Mouse (Mus musculus): ENCODE data around the gene Topbp1. TPM values are rescaled to one million over a fixed set of nuclear protein-coding genes. Genes with fewer than 3 reads are reported as not detected.

Topbp1 gene
- total and polyA plus RNA-seq, 3 experiments = 95.0 to 141 (median 104) TPM

- Histone ChIP-seq H3K9me3 (replicated peaks; ENCODE audit: low read length) (no peaks in the 10 kb centered on the region), H3K79me2 (replicated peaks; ENCODE audit: control insufficient read depth, extremely low read depth, insufficient read depth, poor library complexity, severe bottlenecking) (no peaks in the 10 kb centered on the region), H3K4me2 (ENCODE audit: insufficient read depth, low read depth, poor library complexity, severe bottlenecking) (no peak overlapping the region), H3K9ac (ENCODE audit: insufficient read depth, low read depth) (no peak overlapping the region), H3K36me3 (replicated peaks in 1 of 2; ENCODE audit: control insufficient read depth in 1 of 2, insufficient read depth in 1 of 2, low read length in 1 of 2) (no peaks in the 10 kb centered on the region), H3K27me3 (replicated peaks) (no peaks in the 10 kb centered on the region), H3K27ac (ENCODE audit: insufficient read depth, low read depth) (no peak overlapping the region), H3K4me3 (replicated peaks in 1 of 3; ENCODE audit: low read depth in 2 of 3, low read length in 2 of 3, poor library complexity in 1 of 3) (no peak overlapping the region), H3K4me1 (ENCODE audit: control insufficient read depth in 1 of 2, insufficient read depth in 2 of 2) (peaks cover 0 to 3% of the 10 kb centered on the region in 2 experiments; a peak in 1 of 4 replicates)
- in situ Hi-C loops (cut with MboI; ENCODE audit: low pct_ligation_motif_present, low pct_unique_long_range_greater_than_20kb, low sequenced_read_pairs) (no loop called here), dilution Hi-C loops (cut with MboI; ENCODE audit: extremely low pct_ligation_motif_present, extremely low pct_unique_long_range_greater_than_20kb, low sequenced_read_pairs) (no loop called here)
- no peak for DNase-seq (ENCODE audit: extremely low read depth)
- TF ChIP-seq USF1 (IDR thresholded peaks at IDR 0.05; ENCODE audit: low read depth, low read length) (no peak), BHLHE40 (IDR thresholded peaks at IDR 0.05; ENCODE audit: low read depth, low read length) (no peak), NELFE (IDR thresholded peaks at IDR 0.05; ENCODE audit: low read depth, low read length) (no peak), TCF12 (IDR thresholded peaks at IDR 0.05; ENCODE audit: low read depth, low read length) (no peak), ZNF384 (IDR thresholded peaks at IDR 0.05; ENCODE audit: low read depth, low read length) (no peak), UBTF (IDR thresholded peaks at IDR 0.05; ENCODE audit: low read depth, low read length) (no peak), CTCF (conservative IDR thresholded peaks at IDR 0.05 in 1 of 2, IDR thresholded peaks at IDR 0.05 in 1 of 2; ENCODE audit: low read depth in 2 of 2, low read length in 2 of 2) (no peak), MYC (IDR thresholded peaks at IDR 0.05; ENCODE audit: low read depth, low read length) (no peak), NRF1 (IDR thresholded peaks at IDR 0.05; ENCODE audit: low read depth, low read length) (no peak), ZKSCAN1 (IDR thresholded peaks at IDR 0.05; ENCODE audit: borderline replicate concordance, low read depth, low read length) (no peak), KAT2A (IDR thresholded peaks at IDR 0.05; ENCODE audit: insufficient replicate concordance, low read length) (no peak), SMC3 (IDR thresholded peaks at IDR 0.05; ENCODE audit: low read depth, low read length) (no peak), USF2 (conservative IDR thresholded peaks at IDR 0.05; ENCODE audit: low read depth, low read length) (no peak), ZC3H11A (IDR thresholded peaks at IDR 0.05; ENCODE audit: low read depth, low read length) (no peak), GABPA (IDR thresholded peaks at IDR 0.05; ENCODE audit: insufficient replicate concordance, low read depth, low read length) (no peak), EP300 (IDR thresholded peaks at IDR 0.05; ENCODE audit: low read length) (no peak), MEF2A (IDR thresholded peaks at IDR 0.05; ENCODE audit: borderline replicate concordance, low read depth, low read length) (no peak), ELF1 (IDR thresholded peaks at IDR 0.05; ENCODE audit: low read depth, low read length) (no peak)
Observed at GRCm38 (mm10) chr9:103294507-103294906, 10.5 kb upstream of the Topbp1 start.

- peaks cover 5% of the 10 kb centered on the region for H3K79me2 ChIP-seq (replicated peaks; ENCODE audit: control insufficient read depth, extremely low read depth, insufficient read depth, poor library complexity, severe bottlenecking)
- H3K4me3 ChIP-seq (replicated peaks in 1 of 3; ENCODE audit: low read depth in 2 of 3, low read length in 2 of 3, poor library complexity in 1 of 3) = no peak overlapping the region
- TF ChIP-seq EP300 (IDR thresholded peaks at IDR 0.05; ENCODE audit: low read length) (no peak), CHD2 (IDR thresholded peaks at IDR 0.05; ENCODE audit: low read length) (no peak)
- peaks cover 0 to 6% of the 10 kb centered on the region in 2 experiments; a peak in 1 of 4 replicates for H3K4me1 ChIP-seq (ENCODE audit: control insufficient read depth in 1 of 2, insufficient read depth in 2 of 2)
- in situ Hi-C loops (cut with MboI; ENCODE audit: low pct_ligation_motif_present, low pct_unique_long_range_greater_than_20kb, low sequenced_read_pairs) = no loop called here
- dilution Hi-C loops (cut with MboI; ENCODE audit: extremely low pct_ligation_motif_present, extremely low pct_unique_long_range_greater_than_20kb, low sequenced_read_pairs) = no loop called here
- DNase-seq (ENCODE audit: extremely low read depth) = no peak
- no peaks in the 10 kb centered on the region for H3K27me3 ChIP-seq (replicated peaks)
- H3K36me3 ChIP-seq (replicated peaks in 1 of 2; ENCODE audit: control insufficient read depth in 1 of 2, insufficient read depth in 1 of 2, low read length in 1 of 2) = peaks cover 0 to 22% of the 10 kb centered on the region in 2 experiments
- H3K9me3 ChIP-seq (replicated peaks; ENCODE audit: low read length) = no peaks in the 10 kb centered on the region
- H3K4me2 ChIP-seq (ENCODE audit: insufficient read depth, low read depth, poor library complexity, severe bottlenecking) = no peak overlapping the region
- H3K9ac ChIP-seq (ENCODE audit: insufficient read depth, low read depth) = no peak overlapping the region
- no peak overlapping the region for H3K27ac ChIP-seq (ENCODE audit: insufficient read depth, low read depth)
Observed at GRCm38 (mm10) chr9:103301086-103301485, 3.9 kb upstream of the Topbp1 start.

Measured in CH12.LX (cell line).